Mouse (Mus musculus) mouse embryonic stem cell (cell line): ENCODE data around the gene Ints2.
"Not testable (repeated sequence)": the region's sequence is repeated elsewhere in the genome, so short reads cannot be mapped to it uniquely, and the experiment has no call there.

ENCODE experiments used
- in situ Hi-C, 2 experiments: fragments of 300-500 bp; cut with MboI; formaldehyde crosslinking; loops; 1 replicate in 1 of 2; 3 replicates in 1 of 2; pipeline ENCODE4 v1.14.3; 2019 to 2020; ENCODE audit warnings: low sequenced_read_pairs in 2 of 2, low pct_unique_long_range_greater_than_20kb in 1 of 2, mixed read lengths in 1 of 2; ENCODE audit not compliant: unreplicated experiment in 1 of 2

The Ints2 gene

DNA sequence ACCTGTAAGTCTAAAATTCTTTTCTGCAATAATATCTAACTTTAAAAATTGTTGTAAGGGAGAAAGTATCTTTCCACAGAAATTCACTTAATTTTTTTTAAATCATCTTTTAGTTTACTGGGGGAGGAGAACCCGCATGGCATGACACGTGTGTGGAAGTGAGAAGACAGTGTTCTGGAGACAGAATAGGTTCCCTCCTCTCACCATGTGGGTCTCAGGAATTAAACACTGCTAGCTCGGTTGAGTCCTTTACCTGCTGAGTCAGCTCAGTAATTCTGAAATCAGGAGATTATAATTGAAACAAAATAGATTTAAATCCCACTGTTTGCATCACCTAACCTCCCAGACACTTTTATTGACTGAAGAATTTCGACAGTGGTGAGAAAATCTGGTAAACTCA lies 57.6 kb downstream of the Ints2 start:
- in situ Hi-C loops = no loop called here

DNA sequence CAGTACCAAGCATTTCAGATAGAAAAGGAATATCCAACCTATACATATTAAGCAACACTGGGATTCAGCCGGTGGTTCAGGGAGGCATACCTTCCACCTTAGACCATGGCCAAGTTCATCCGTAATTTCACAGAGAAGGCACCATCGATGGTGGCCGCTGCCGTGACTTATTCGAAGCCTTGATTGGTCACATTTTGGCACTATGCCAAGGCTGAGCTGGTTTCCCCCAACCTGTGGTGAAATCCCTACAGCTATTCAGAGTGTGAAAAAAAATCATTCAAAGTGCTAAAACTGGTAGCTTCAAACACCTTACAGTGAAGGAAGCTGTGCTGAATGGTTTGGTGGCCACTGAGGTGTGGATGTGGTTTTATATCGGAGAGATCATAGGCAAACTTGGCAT lies 72.2 kb downstream of the Ints2 start:
- in situ Hi-C loops = not testable (repeated sequence)

DNA sequence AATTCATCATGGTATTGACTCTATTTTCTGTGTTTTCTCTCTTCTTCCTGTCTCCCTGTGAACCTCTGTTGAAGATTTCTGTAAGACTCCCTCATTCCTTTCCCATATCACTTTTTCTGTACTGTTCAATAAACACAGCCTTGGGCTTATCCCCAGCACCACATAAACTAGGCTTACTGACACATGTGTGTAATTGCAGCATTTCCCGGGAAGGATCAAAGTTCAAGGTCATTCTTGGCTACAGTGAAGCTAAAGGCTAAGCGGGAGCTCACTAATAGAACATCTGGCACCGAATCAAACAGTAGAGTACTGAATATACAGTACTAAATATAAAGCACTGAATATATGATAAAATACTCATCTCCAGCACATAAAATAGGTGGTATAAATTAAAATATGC lies 81.5 kb downstream of the Ints2 start:
- in situ Hi-C loops = no loop called here

DNA sequence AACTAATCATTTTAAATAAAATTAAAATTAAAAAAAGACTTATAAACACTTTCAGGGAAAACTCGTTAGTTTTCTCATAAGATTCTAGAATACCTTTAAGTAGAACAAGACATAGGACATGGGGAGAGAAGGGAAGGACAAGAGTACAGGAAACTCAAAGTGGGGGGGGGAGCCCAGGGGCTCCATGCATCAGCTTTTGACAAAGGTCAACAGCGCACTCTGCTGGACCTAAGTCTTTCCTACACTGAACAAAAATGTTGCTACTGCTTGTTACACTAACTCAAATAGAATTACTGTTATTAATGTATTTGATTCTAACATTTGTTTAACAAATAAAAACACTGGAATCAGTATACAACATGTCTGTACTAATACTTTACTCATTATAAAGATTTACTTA lies 83.2 kb downstream of the Ints2 start:
- in situ Hi-C loops = loop anchor here (25.0 kb wide), 1 partner anchor 312 kb away; the partner anchor contains the start of gene Gm11444 (in 2 of the 2)

DNA sequence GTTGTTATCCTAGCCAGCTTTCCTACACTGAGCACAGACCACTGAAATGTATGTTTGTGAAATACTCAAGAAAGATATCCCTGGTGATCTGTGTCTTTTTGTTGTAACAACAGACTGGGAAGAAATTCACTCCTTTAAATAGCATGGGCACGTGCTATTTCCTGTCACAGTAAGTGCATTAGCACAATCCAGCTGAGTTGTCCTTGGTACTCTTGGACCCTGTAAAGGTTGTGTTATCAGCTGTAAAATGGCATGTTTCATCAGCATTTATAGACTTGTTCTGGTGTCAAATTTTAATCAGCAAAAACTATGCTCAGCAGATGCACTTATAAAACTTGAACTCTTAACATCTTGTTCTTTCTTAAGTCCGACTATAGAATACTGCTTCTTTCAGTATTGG lies 86.6 kb downstream of the Ints2 start:
- in situ Hi-C loops = loop anchor here (25.0 kb wide), 1 partner anchor 308 kb away; the partner anchor contains the start of gene Gm11444 (in 2 of the 2)
